ENCODE assay signal across 9 mouse cellular contexts in genomic region chr4:10774557-10775215, GRCm38 (mm10).
DNase-seq lines count a peak whose midpoint lies in the region; ATAC-seq and TF ChIP-seq lines count a peak whose summit lies in the region.
"Had no signal": no experiment of that assay in that cellular context is flagged by ENCODE, and none has a peak within 500 bp of the region (broad histone marks: within the 10 kb centered on the region; RNA-seq: fewer than 3 reads in every experiment).

No protein-coding gene starts in this region.

- H3K27ac ChIP-seq in hindbrain, embryonic 11.5 days (ENCODE audit: low read depth, low read length), result no peak overlapping the region
- no peak overlapping the region for H3K27ac ChIP-seq in hindbrain, embryonic 14.5 days
- H3K27ac ChIP-seq in heart, embryonic 13.5 days (replicated peaks), result peak overlapping the region; percentile 55
- no peak overlapping the region for H3K27ac ChIP-seq in stomach, postnatal 0 days (replicated peaks)

- WGBS in hindbrain, embryonic 11.5 days, result 45% methylated on average over 3 of the region's 3 CpGs
- 41% methylated on average over 3 of the region's 3 CpGs for WGBS in hindbrain, embryonic 14.5 days
- WGBS in heart, embryonic 13.5 days, result 15% methylated on average over 3 of the region's 3 CpGs
- WGBS in stomach, postnatal 0 days, result 21% methylated on average over 3 of the region's 3 CpGs

- no peak overlapping the region for H3K4me3 ChIP-seq in hindbrain, embryonic 11.5 days (ENCODE audit: low read depth, low read length)
- H3K4me3 ChIP-seq in hindbrain, embryonic 14.5 days (replicated peaks; ENCODE audit: low read length), result no peak overlapping the region
- H3K4me3 ChIP-seq in heart, embryonic 13.5 days, result no peak overlapping the region
- H3K4me3 ChIP-seq in stomach, postnatal 0 days (ENCODE audit: low read depth, low read length), result no peak overlapping the region

- TF ChIP-seq EP300 in stomach, postnatal 0 days (optimal IDR thresholded peaks at IDR 0.05), result no peak

- peak; percentile 14 for DNase-seq in hindbrain, embryonic 11.5 days (ENCODE audit: low spot score)
- no peak for DNase-seq in hindbrain, embryonic 14.5 days (ENCODE audit: low spot score)
- DNase-seq in ovary, postnatal 14 days (ENCODE audit: low spot score), result peak; percentile 6
- no peak for DNase-seq in ovary, postnatal 10 days (ENCODE audit: low spot score)
- no peak for DNase-seq in stomach, postnatal 0 days (ENCODE audit: low spot score)
- no peak for DNase-seq in urinary bladder, postnatal 36 days (ENCODE audit: low spot score in 2 of 2)
- DNase-seq: kidney, adult 8-10 months had no signal

- H3K27me3 ChIP-seq in hindbrain, embryonic 11.5 days (ENCODE audit: control insufficient read depth, insufficient read depth, low read length), result no peaks in the 10 kb centered on the region
- no peaks in the 10 kb centered on the region for H3K27me3 ChIP-seq in hindbrain, embryonic 14.5 days (ENCODE audit: control insufficient read depth, insufficient read depth, low read length)
- no peaks in the 10 kb centered on the region for H3K27me3 ChIP-seq in heart, embryonic 13.5 days (replicated peaks)
- H3K27me3 ChIP-seq in stomach, postnatal 0 days (ENCODE audit: control insufficient read depth, insufficient read depth, low read length), result no peaks in the 10 kb centered on the region

- ATAC-seq in hindbrain, embryonic 11.5 days (ENCODE audit: low FRiP score), result no peak
- no peak for ATAC-seq in hindbrain, embryonic 14.5 days (ENCODE audit: low FRiP score)
- peak; percentile 46; the same call in 1 of the 2 replicates for ATAC-seq in heart, embryonic 13.5 days (ENCODE audit: extremely low read depth, insufficient number of reproducible peaks, low FRiP score, low TSS enrichment)
- peak; percentile 53; the same call in 1 of the 2 replicates for ATAC-seq in stomach, postnatal 0 days (ENCODE audit: low FRiP score, low TSS enrichment)
- ATAC-seq in megakaryocyte progenitor cell, adult 5-6 weeks (replicated peaks; ENCODE audit: poor library complexity), result no peak

- no peak for TF ChIP-seq CTCF in stomach, postnatal 0 days (IDR thresholded peaks at IDR 0.05; ENCODE audit: low read depth)

- no peaks in the 10 kb centered on the region for H3K36me3 ChIP-seq in hindbrain, embryonic 11.5 days (ENCODE audit: control insufficient read depth, insufficient read depth, low read length)
- H3K36me3 ChIP-seq in hindbrain, embryonic 14.5 days (replicated peaks; ENCODE audit: control insufficient read depth, insufficient read depth), result no peaks in the 10 kb centered on the region
- no peaks in the 10 kb centered on the region for H3K36me3 ChIP-seq in heart, embryonic 13.5 days
- no peaks in the 10 kb centered on the region for H3K36me3 ChIP-seq in stomach, postnatal 0 days (ENCODE audit: control insufficient read depth, insufficient read depth, low read length)

- H3K9ac ChIP-seq in hindbrain, embryonic 11.5 days (ENCODE audit: low read depth, low read length), result no peak overlapping the region
- no peak overlapping the region for H3K9ac ChIP-seq in hindbrain, embryonic 14.5 days
- no peak overlapping the region for H3K9ac ChIP-seq in heart, embryonic 13.5 days
- no peak overlapping the region for H3K9ac ChIP-seq in stomach, postnatal 0 days (ENCODE audit: low read length)

- H3K4me1 ChIP-seq in hindbrain, embryonic 11.5 days (replicated peaks; ENCODE audit: control insufficient read depth, insufficient read depth, low read length), result no peaks in the 10 kb centered on the region
- H3K4me1 ChIP-seq in hindbrain, embryonic 14.5 days (replicated peaks; ENCODE audit: control insufficient read depth, insufficient read depth, low read length), result no peaks in the 10 kb centered on the region
- peaks cover 12% of the 10 kb centered on the region for H3K4me1 ChIP-seq in heart, embryonic 13.5 days
- no peaks in the 10 kb centered on the region for H3K4me1 ChIP-seq in stomach, postnatal 0 days (replicated peaks; ENCODE audit: control insufficient read depth, insufficient read depth)

- H3K9me3 ChIP-seq in hindbrain, embryonic 11.5 days (ENCODE audit: control insufficient read depth, low read length), result no peaks in the 10 kb centered on the region
- H3K9me3 ChIP-seq in hindbrain, embryonic 14.5 days (ENCODE audit: control insufficient read depth, low read length), result no peaks in the 10 kb centered on the region
- no peaks in the 10 kb centered on the region for H3K9me3 ChIP-seq in heart, embryonic 13.5 days
- no peaks in the 10 kb centered on the region for H3K9me3 ChIP-seq in stomach, postnatal 0 days (ENCODE audit: control insufficient read depth, low read length)

- no peak overlapping the region for H3K4me2 ChIP-seq in hindbrain, embryonic 11.5 days (replicated peaks; ENCODE audit: low read depth, low read length)
- no peak overlapping the region for H3K4me2 ChIP-seq in hindbrain, embryonic 14.5 days (replicated peaks)
- no peak overlapping the region for H3K4me2 ChIP-seq in heart, embryonic 13.5 days
- H3K4me2 ChIP-seq in stomach, postnatal 0 days (replicated peaks; ENCODE audit: low read depth), result no peak overlapping the region

Comparison
In these comparisons a context has a peak if more than half of its experiments do, and no peak if none do; other contexts are left out.
1. DNase-seq: peak in hindbrain, embryonic 11.5 days (single experiment) and ovary, postnatal 14 days (single experiment); none in hindbrain, embryonic 14.5 days (single experiment), ovary, postnatal 10 days (single experiment), stomach, postnatal 0 days (single experiment) and urinary bladder, postnatal 36 days (0 of 2).
2. ATAC-seq: peak in heart, embryonic 13.5 days (single experiment) and stomach, postnatal 0 days (single experiment); none in hindbrain, embryonic 11.5 days (single experiment), hindbrain, embryonic 14.5 days (single experiment) and megakaryocyte progenitor cell, adult 5-6 weeks (single experiment).